Mouse (Mus musculus) heart, embryonic 14.5 days (tissue): ENCODE results near the gene Dnase2b. TPM values are rescaled to one million over a fixed set of nuclear protein-coding genes. Genes with fewer than 3 reads are reported as not detected.

ENCODE experiments used
- ATAC-seq: fragments of 200-750 bp; cut with Nextera tagmentation; 2 replicates; pipeline ENCODE4 v1.8.0; 2017; ENCODE audit warnings: low read depth, moderate TSS enrichment; ENCODE audit not compliant: insufficient number of reproducible peaks, insufficient read depth, low FRiP score
- H3K27ac ChIP-seq, 2 experiments: fragments of 200-500 bp in 1 of 2; fragments of 300-500 bp in 1 of 2; sonication (generic) in 1 of 2; replicated peaks in 1 of 2; 2 replicates each; pipeline ENCODE4 v1.5.1; 2012 to 2014; ENCODE audit warnings: low read depth in 2 of 2, low read length in 2 of 2, control low read depth in 1 of 2, mild to moderate bottlenecking in 1 of 2, mixed read lengths in 1 of 2; ENCODE audit not compliant: control insufficient read depth in 1 of 2, insufficient read depth in 1 of 2
- H3K27me3 ChIP-seq: fragments of 300-500 bp; sonication (generic); 2 replicates; pipeline ENCODE4 v1.6.1; 2014; ENCODE audit warnings: mild to moderate bottlenecking, low read length, control low read depth; ENCODE audit not compliant: control insufficient read depth, insufficient read depth
- H3K36me3 ChIP-seq: fragments of 300-500 bp; sonication (generic); 2 replicates; pipeline ENCODE4 v1.6.1; 2014; ENCODE audit warnings: mild to moderate bottlenecking, control low read depth, low read length, mixed read lengths; ENCODE audit not compliant: control insufficient read depth, insufficient read depth
- H3K4me1 ChIP-seq, 2 experiments: fragments of 200-500 bp in 1 of 2; fragments of 300-500 bp in 1 of 2; sonication (generic) in 1 of 2; 2 replicates each; pipeline ENCODE4 v1.6.1; 2012 to 2014; ENCODE audit warnings: low read length in 2 of 2, control low read depth in 1 of 2, mixed read lengths in 1 of 2; ENCODE audit not compliant: control insufficient read depth in 2 of 2, insufficient read depth in 2 of 2
- H3K4me2 ChIP-seq: fragments of 300-500 bp; sonication (generic); 2 replicates; pipeline ENCODE4 v1.6.1; 2014; ENCODE audit warnings: mild to moderate bottlenecking, low read length
- H3K4me3 ChIP-seq, 2 experiments: fragments of 200-500 bp in 1 of 2; fragments of 300-500 bp in 1 of 2; sonication (generic) in 1 of 2; 2 replicates each; pipeline ENCODE4 v1.5.1; 2012 to 2014; ENCODE audit warnings: low read length in 2 of 2, mild to moderate bottlenecking in 2 of 2, control low read depth in 1 of 2, low read depth in 1 of 2, moderate library complexity in 1 of 2; ENCODE audit not compliant: control insufficient read depth in 1 of 2, insufficient read depth in 1 of 2
- H3K9ac ChIP-seq: fragments of 300-500 bp; sonication (generic); 2 replicates; pipeline ENCODE4 v1.6.1; 2014; ENCODE audit warnings: mild to moderate bottlenecking, low read length
- H3K9me3 ChIP-seq: fragments of 300-500 bp; sonication (generic); 2 replicates; pipeline ENCODE4 v1.6.1; 2016; ENCODE audit warnings: low read length, control low read depth; ENCODE audit not compliant: control insufficient read depth
- WGBS: fragments of 180-500 bp; shearing (Covaris S2); extraction: QIAGEN DNeasy Blood & Tissue Kit; methylation state at CpG from one replicate; pipeline ENCODE4 v1.1.7; 2014; 5-methylcytosine and 5-hydroxymethylcytosine counted together
- polyA plus RNA-seq: library from polyadenylated mRNA; unstranded; fragments of >200 nt; fragmentation: Nextera tagmentation; extraction: Ambion mirVana; gene quantifications from 2 replicates; pipeline ENCODE4 v1.2.1, GENCODE M21; 2014

Gene Dnase2b
- polyA plus RNA-seq, 1 experiment from 2014 or later = not detected

DNA sequence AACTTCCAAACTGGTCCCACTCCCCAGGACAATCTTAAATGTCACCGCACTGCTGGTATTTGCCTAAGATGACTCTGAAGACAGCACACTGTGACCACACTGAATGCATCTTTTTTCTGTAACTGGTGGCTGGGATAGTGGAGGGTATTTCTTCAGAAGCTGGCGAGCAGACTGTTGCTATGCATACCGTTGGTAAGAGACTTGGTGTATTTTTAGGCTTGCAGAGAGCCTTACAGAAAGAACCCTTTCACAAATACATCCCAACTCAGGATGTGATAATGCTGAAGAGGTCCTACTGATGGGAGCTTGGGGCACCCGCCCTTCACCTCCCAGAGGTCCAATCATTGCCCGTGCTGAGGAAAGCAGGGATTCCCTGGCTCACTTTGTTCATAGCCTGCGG, 57.9 kb downstream of the Dnase2b start:
- Histone ChIP-seq H3K4me1 (0 out of 4 replicates have a peak, but pooled peaks cover 0 to 2% of the 10 kb centered on the region in 2 experiments), H3K4me3 (no peak overlapping the region), H3K27ac (no peak overlapping the region), H3K27me3 (no peaks in the 10 kb centered on the region), H3K4me2 (no peak overlapping the region), H3K36me3 (no peaks in the 10 kb centered on the region), H3K9ac (no peak overlapping the region), H3K9me3 (no peaks in the 10 kb centered on the region)
- WGBS = 32% methylated on average over 6 of the region's 6 CpGs
- no peak for ATAC-seq

DNA sequence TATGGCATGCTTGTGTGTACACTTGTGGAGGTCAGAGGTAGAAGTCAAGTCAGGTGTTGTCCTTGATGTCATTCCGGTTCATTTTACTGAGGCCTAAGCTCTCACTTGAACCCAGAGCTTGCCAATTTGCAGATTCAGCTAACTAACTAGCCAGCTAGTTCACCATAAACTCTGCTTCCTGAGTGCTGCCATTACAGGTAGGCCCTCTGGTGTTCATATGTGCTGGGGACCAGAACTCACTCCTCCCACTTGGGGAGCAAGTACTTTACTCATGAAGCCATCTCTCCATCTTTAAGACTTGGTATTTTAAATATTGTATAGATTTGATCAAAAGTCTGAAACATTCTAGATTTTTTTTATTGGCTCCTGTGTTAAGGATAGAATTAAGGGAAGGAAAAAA, 58.8 kb downstream of the Dnase2b start:
- ATAC-seq = no peak
- H3K36me3 ChIP-seq = no peaks in the 10 kb centered on the region
- no peak overlapping the region for H3K4me3 ChIP-seq
- H3K4me2 ChIP-seq = no peak overlapping the region
- 80% methylated on average over 1 of the region's 1 CpGs for WGBS
- H3K9me3 ChIP-seq = no peaks in the 10 kb centered on the region
- no peak overlapping the region for H3K27ac ChIP-seq
- no peaks in the 10 kb centered on the region for H3K27me3 ChIP-seq
- 0 out of 4 replicates have a peak, but pooled peaks cover 0 to 2% of the 10 kb centered on the region in 2 experiments for H3K4me1 ChIP-seq
- H3K9ac ChIP-seq = no peak overlapping the region

DNA sequence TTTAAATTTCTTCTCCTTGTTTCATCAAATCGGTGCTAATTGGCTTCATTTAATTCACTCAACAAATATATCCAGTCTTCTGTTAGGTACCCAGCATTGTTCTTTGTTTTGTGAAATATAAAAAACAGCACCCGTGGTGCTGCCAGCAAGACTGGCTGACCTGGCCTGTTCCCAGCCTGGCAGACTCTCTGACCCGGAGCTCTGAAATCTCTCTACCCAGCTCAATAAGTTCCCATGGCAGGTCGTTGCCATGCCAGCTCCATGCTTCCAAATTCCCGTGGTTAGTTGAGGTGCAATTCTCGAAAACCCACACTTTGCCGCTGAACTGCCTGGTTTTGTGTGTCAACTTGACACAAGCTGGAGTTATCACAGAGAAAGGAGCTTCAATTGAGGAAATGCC, 60.6 kb downstream of the Dnase2b start:
- no peak overlapping the region for H3K4me3 ChIP-seq
- no peaks in the 10 kb centered on the region for H3K27me3 ChIP-seq
- no peak overlapping the region for H3K4me2 ChIP-seq
- 0 out of 4 replicates have a peak, but pooled peaks cover 0 to 2% of the 10 kb centered on the region in 2 experiments for H3K4me1 ChIP-seq
- 76% methylated on average over 7 of the region's 7 CpGs for WGBS
- H3K9me3 ChIP-seq = no peaks in the 10 kb centered on the region
- ATAC-seq = no peak
- H3K27ac ChIP-seq = no peak overlapping the region
- H3K36me3 ChIP-seq = no peaks in the 10 kb centered on the region
- H3K9ac ChIP-seq = no peak overlapping the region

DNA sequence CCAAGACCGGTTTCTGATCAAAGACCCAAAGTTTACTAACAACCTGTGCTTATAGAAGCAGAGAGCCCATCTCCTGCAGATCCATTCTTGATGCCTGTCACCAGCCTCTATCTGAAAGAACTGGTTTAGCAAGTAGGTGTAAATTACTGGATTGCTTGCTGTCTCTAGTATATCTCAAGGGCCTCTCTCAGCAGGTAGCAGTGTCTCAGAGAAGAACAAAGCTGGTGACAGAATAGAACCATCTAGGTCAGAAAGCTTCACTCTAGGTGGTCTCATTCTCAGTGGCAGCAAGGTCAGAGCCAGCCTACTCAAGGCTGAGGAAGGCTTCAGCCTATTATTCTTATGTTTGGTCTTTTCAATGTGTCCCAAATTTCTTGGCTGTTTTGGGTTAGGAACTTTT, 71.8 kb downstream of the Dnase2b start:
- Histone ChIP-seq H3K9ac (no peak overlapping the region), H3K4me1 (no peaks in the 10 kb centered on the region), H3K27ac (no peak overlapping the region), H3K9me3 (0 out of 2 replicates have a peak, but pooled peaks cover 4% of the 10 kb centered on the region), H3K4me3 (no peak overlapping the region), H3K4me2 (no peak overlapping the region), H3K36me3 (no peaks in the 10 kb centered on the region), H3K27me3 (no peaks in the 10 kb centered on the region)
- no peak for ATAC-seq
- 19% methylated on average over 1 of the region's 1 CpGs for WGBS

DNA sequence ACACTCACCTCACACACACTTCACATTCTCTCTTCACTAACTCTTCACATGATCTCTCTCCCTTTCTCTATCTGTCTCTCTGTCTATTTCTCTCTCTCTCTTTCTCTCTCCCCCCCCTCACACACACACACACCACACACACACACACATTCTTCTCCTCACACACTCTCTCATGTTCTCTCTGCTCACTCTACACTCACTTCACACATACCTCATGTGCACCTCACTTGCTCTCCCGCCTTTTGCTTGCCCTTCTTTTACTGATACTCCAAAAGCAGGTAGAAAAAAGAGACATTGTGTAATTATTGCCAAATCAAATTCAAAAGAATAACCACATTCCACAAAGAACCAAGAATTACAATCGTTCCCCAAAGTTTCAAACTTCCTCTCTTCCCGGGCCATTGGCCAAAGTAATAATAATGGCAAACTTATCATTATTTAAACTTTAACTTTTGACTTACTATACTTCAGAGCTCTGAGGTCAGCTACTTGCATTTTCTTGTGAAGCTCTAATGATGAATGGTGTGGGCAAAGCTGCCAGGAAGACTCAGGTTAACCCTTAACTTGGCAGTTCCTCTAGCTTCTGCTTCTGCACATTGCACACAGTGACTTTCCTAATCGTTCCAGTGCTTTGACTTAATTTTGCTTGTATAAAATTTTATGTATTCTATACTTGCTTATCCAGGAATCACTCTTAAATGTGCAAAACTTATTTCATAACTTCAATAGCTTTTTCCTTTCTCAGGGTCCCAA, 74.7 kb downstream of the Dnase2b start:
- Histone ChIP-seq H3K4me2 (no peak overlapping the region), H3K27me3 (no peaks in the 10 kb centered on the region), H3K4me1 (no peaks in the 10 kb centered on the region), H3K9ac (no peak overlapping the region), H3K36me3 (no peaks in the 10 kb centered on the region), H3K4me3 (no peak overlapping the region), H3K27ac (no peak overlapping the region), H3K9me3 (0 out of 2 replicates have a peak, but pooled peaks cover 4% of the 10 kb centered on the region)
- WGBS = 78% methylated on average over 4 of the region's 4 CpGs
- ATAC-seq = no peak

DNA sequence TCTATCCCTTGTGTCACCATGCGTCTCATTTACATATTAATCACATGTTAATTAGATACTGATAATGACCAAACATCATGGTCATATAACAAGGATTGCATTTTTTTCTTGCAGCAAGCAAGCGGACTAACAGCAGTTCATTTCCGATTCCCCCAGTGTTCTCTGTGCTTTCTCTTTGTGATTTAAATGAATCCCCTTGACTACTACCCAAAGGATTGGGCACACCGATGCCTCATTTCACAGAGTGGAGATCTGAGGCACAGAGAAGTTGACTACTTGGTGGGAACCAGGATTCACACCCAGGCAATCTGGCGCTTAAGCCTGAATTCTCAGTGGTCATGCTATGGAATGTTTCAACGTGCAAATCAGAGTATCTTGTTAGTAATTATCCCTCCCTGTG, 80.4 kb downstream of the Dnase2b start:
- H3K4me1 ChIP-seq = no peaks in the 10 kb centered on the region
- H3K4me2 ChIP-seq = no peak overlapping the region
- H3K9ac ChIP-seq = no peak overlapping the region
- 63% methylated on average over 6 of the region's 6 CpGs for WGBS
- no peak overlapping the region for H3K27ac ChIP-seq
- H3K36me3 ChIP-seq = no peaks in the 10 kb centered on the region
- H3K27me3 ChIP-seq = no peaks in the 10 kb centered on the region
- H3K9me3 ChIP-seq = no peaks in the 10 kb centered on the region
- ATAC-seq = no peak
- no peak overlapping the region for H3K4me3 ChIP-seq

Other genes with a start within 250 kb of the Dnase2b start
- gene Ssx2ip, start 211.0 kb downstream of the Dnase2b start, polyA plus RNA-seq = 17.1 and 19.6 TPM in 2 replicates
- gene Ctbs, start 165.8 kb downstream of the Dnase2b start, polyA plus RNA-seq = 11.3 and 11.5 TPM in 2 replicates
- 5.5 and 6.5 TPM in 2 replicates for gene Spata1, start 115.8 kb downstream of the Dnase2b start, polyA plus RNA-seq
- 1,503 and 1,593 TPM in 2 replicates for gene Gng5, start 115.8 kb downstream of the Dnase2b start, polyA plus RNA-seq
- 35.0 and 38.7 TPM in 2 replicates for gene Rpf1, start 94.2 kb downstream of the Dnase2b start, polyA plus RNA-seq
- gene Uox, start 45.2 kb downstream of the Dnase2b start, polyA plus RNA-seq = not detected in 2 replicates
- gene 4930503B20Rik, start 35.7 kb upstream of the Dnase2b start, polyA plus RNA-seq = 0.13 TPM in 1 of 2 replicates, not detected in the other
- gene Samd13, start 70.0 kb upstream of the Dnase2b start, polyA plus RNA-seq = 1.8 and 3.1 TPM in 2 replicates
- 55.2 and 59.0 TPM in 2 replicates for gene Prkacb, start 197.4 kb upstream of the Dnase2b start, polyA plus RNA-seq
- 2.2 and 2.7 TPM in 2 replicates for gene Ttll7, start 236.8 kb upstream of the Dnase2b start, polyA plus RNA-seq